Mouse (Mus musculus) T-helper 1 cell (primary cell): ENCODE results near the gene Kdsr.
"Not testable (repeated sequence)": the region's sequence is repeated elsewhere in the genome, so short reads cannot be mapped to it uniquely, and the experiment has no call there.

Experiments used
- in situ Hi-C: fragments of 300-600 bp; cut with MboI, MseI; formaldehyde crosslinking; loops from one replicate; pipeline ENCODE4 v1.15.1; 2025; ENCODE audit warnings: high pct_unique_total_duplicates

Kdsr gene

DNA sequence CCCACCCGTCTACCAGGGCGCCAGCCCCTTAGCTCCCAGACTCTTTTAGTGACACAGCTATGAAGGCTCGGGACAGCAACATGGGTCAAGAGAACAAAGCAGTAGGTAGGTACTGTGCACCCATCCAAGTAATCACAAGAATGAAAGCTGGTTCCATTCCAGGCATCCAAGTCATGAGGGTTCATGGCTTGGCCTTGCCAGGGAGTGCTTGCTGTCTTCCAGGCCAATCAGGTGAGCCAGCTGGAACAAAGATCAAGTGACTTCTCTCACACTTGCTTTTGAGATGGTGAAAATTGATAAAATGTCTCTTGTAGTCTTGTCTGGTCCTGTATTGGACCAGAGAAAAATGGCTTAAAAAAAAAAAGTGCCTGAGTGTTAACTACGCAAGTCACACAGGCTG is 18.8 kb downstream of the Kdsr start:
- in situ Hi-C loops = loop anchor here (5.0 to 10.0 kb wide), 3 partner anchors 82 to 1376 kb away; no protein-coding TSS in a partner anchor

DNA sequence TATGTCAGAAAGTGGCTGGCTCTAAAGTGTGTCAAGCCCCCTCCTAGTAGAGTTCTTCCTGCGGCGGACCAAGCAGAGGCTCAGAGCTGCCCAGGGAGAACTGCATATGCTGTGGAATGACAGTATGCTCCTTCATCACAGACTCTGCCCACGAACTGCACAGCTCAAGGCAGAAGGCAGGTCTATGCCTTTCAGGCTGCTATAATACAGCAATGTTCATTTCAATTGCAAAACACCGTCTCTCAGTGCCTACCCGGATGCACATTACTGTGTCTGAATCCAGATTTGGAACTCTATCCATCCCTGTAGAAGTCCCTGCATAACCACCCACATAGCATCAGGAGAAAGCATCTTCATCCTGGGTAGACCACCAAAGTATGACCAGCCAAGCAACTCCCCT is 19.7 kb downstream of the Kdsr start:
- in situ Hi-C loops = loop anchor here (5.0 to 10.0 kb wide), 3 partner anchors 82 to 1375 kb away; no protein-coding TSS in a partner anchor

DNA sequence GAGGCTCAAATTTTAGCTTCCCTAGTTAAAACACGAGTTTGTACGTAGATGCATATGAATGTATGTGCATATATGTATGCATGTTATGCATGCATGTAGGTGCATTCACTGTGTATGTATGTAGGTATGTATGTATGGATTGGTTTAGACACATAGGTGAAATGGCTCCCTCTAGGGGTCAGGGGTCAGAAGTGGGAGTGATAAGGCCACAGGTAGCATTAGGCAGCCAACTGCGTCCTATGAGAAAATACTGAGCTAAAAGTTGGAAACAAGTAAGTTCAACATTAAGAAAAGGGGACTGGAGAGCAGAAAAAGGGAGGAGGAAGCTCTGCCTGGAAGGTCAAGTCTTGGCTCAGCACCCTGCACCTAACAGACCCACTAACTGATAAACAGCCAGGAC is 21.4 kb downstream of the Kdsr start:
- in situ Hi-C loops = no loop called here

DNA sequence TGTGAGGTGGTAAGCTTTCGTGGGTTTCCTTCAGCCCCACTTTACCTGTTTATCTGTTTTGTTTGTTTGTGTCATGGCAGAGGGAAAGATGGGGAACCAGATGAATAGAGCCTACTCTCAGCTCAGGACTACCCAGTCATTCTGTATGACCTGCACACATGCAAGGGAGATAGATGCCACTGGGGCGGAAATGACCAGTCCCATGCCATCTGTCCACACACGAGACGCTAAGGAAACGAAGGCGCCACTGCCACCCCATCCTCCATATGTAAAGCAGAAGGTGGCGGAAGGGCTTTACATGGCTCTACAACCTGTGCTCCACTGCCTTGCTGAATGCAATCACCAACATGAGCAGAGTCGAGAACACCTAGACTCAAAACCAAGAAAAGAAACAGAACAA is 23.3 kb downstream of the Kdsr start:
- in situ Hi-C loops = no loop called here

DNA sequence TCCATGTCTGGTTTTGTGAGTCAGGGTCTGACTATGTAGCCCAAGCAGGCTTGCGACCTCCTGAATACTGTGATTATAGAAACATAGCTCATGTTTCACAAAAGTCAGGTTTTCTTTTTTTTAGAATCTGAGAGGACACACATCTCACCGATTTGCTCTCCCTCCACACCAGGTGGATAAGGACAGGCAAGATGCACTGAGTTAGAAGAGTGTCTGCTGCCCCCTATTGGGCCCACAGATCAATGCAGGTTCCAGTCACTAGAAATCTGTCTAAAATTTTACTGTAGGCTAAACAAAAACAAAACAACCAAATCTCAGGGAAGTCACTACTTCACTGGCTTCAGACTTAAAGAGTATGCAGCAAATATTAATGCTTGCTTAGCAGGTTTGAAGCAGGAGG is 23.9 kb downstream of the Kdsr start:
- in situ Hi-C loops = no loop called here

DNA sequence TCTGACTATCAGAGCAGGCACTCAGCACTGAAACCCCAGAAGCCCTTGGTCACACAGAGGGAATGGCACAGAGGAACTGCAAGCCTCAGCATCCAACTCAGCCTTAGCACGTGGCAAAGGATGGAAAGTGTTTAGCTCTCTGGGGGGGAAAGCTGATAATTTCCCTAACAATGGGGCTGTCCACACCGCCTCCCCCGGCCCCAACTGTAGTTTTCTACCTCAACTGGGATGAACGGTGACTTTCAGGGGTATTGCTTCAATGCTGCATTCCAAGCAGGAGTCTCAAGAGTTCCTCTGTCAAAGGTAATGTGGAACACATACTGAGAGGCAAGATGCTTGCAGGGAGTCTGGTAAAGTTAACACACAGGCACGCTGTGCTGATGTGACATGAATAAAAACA is 37.5 kb downstream of the Kdsr start:
- in situ Hi-C loops = no loop called here

DNA sequence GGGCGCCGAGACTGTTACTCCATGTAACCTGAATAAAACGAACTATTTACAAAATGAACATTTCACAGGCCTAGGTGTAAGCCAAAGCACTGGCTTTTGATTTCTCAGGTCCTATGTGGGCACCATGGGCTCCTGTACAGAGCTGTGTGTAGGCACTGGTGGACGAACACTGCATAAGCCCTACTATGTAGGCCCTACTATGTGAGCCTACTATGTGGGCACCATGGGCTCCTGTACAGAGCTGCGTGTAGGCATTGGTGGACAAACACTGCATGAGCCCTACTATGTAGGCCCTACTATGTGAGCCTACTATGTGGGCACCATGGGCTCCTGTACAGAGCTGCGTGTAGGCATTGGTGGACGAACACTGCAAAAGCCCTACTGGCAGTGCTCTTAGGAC is 41.8 kb downstream of the Kdsr start:
- in situ Hi-C loops = not testable (repeated sequence)

DNA sequence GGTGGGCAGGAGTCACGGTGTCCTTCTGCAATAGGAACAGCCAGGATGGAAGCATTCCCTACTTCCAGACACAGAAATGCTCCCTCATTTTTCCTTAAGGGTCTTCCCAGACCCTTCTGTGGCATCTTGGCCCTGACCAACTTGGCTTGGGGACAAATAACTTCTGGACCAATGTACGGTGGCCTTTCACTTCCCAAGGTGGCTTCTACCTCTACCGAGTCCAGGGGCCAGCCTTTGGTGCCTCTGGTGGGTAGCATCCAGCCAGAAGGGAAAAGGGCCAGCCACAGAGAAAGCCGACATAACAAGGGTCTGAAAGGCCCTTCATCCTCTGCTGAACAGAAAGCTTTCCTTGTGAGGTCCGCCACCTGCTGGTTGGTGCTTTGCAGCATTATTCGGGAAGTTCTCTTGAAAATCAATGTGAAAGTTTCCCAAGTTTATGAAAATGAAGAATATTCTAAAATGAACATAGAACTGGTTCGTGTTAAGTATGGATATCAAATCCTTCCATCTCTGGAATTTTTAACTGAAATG is 42.4 kb downstream of the Kdsr start:
- in situ Hi-C loops = no loop called here

DNA sequence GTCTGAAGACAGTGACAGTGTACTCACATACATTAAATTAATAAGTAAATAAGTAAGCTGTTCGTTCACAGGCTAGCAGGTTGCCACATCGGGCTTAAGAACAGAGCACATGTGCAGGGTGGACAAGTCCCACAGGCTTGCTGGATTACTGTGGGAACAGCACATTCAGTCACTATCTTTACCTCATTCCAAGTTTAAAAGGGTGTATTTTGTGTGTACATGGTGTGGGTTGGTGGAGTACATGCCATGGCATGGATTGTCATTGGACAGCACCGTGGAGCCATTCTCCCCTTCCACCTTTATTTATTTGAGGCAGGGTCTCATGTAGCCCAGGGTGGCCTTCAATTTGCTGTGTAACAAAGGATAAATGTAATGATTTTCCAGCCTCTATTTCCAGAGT is 43.4 kb downstream of the Kdsr start:
- in situ Hi-C loops = no loop called here

DNA sequence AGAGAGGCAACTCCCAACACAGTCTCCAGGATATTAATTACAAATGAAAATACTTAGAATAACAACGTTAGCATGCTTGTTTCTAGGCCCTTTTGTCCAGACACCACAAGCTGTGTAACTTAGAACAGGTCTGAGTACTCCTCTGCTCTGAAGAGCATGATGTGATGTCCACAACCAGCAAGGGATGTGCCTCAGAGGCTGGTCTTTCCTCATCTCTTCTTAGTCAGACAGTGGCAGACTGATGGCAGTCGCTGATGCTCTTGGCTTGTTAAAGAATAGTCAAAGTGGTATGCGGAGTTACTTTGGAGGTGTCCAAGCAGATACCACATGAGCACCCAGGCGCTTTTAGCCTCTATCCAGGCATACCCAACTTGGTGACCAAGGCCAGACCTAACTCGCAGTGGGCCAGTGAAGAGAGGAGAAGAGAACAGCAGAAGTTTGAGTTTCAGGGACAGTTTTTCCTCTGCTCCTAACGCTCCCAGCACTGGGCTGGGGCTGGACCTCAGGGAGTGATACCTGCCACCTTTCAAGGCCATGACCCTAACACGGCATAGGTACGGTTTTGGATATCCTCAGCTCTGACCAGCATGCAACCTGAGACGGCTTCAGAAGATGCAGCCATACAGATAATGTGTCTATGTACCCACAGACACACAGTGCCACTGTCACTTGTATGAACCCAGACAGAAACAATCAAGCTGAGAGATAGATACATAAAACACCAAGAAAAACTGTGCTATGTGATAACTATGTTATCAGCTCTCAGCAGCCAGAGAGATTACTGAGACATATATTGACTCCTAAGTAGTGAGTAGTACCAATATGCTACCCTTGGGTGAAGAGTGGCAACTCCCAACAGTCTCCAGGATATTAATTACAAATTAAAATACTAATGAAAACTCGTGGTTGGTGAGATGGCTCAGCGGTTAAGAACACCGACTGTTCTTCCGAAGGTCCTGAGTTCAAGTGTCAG is 44.1 kb downstream of the Kdsr start:
- in situ Hi-C loops = no loop called here

DNA sequence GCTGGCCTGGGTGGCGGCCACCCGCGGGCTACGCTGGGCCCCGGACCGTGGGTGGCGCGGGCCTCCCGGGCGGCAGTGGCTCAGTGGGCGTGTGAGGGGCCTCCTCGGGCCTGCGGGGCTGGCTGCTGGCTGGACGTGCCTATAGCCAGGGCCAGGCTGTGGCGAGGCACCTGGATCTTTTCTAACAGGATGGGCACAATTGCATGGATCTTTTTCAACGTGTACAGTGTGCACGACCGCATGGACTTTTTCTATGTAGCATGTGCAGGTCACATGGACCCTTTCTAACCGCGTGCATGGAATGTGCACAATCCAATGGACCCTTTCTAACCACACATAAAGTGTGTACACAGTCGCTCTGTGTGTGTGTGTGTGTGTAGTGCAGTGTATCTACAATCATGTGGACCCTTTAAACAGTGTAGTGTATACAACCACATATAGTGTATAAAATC is 45.0 kb downstream of the Kdsr start:
- in situ Hi-C loops = loop anchor here (5.0 kb wide), 3 partner anchors 97 to 192 kb away; no protein-coding TSS in a partner anchor

DNA sequence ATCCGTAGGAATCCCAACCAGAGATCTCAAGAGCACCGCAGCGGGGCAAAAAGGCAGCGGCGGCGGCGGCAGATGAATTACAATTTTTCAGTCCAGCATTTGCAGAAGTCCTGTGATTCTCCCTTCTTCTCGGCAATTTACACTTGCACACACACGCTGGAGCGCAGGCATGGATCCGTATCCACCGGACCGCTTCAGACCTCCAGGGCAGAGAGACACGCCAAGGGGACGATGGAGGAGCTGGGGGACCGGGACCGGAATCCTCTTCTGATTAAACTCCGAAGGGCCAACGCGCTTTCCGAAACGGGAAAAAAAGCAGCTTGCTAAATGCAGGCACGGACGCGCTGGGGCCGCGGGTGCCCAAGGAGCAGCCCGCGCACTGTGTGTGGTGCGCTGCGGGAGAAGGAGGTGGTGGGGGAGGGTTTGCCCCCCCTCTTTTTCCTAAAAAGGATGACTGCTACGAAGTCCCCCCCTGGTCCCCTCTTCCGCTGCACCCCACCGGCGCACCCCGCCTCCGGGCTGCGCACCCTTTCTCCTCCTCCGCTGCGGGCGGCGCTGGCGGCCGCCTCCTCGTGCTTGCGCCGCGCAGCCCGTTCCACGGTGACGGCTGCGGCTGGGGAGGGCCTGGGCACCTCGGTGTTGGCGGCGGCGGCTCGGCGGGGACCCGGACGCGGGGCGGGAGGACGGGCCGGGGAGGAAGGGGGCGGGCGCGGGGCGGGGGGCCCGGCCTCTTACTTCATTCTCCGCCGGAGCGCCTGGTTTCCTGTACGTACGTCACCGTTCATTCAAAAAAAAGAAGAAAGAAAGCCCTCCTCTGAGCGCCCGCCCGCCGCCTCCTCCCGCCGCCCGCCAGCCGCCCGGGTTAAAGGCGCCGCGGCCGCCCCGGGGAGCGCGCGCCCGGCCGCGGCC is 45.7 kb downstream of the Kdsr start, which contains the start of gene Bcl2:
TSS of gene Bcl2 (minus strand) at position 654 of the 909 bp plus-strand sequence.
- in situ Hi-C loops = loop anchor here (5.0 kb wide), 3 partner anchors 97 to 192 kb away; no protein-coding TSS in a partner anchor

DNA sequence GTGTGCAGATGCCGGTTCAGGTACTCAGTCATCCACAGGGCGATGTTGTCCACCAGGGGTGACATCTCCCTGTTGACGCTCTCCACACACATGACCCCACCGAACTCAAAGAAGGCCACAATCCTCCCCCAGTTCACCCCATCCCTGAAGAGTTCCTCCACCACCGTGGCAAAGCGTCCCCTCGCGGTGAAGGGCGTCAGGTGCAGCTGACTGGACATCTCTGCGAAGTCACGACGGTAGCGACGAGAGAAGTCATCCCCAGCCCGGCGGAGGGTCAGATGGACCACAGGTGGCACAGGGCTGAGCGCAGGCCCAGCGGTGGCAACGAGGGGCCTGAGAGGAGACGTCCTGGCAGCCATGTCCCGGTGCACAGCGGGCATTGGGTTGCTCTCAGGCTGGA is 47.2 kb downstream of the Kdsr start:
- in situ Hi-C loops = loop anchor here (5.0 kb wide), 3 partner anchors 95 to 190 kb away; no protein-coding TSS in a partner anchor

DNA sequence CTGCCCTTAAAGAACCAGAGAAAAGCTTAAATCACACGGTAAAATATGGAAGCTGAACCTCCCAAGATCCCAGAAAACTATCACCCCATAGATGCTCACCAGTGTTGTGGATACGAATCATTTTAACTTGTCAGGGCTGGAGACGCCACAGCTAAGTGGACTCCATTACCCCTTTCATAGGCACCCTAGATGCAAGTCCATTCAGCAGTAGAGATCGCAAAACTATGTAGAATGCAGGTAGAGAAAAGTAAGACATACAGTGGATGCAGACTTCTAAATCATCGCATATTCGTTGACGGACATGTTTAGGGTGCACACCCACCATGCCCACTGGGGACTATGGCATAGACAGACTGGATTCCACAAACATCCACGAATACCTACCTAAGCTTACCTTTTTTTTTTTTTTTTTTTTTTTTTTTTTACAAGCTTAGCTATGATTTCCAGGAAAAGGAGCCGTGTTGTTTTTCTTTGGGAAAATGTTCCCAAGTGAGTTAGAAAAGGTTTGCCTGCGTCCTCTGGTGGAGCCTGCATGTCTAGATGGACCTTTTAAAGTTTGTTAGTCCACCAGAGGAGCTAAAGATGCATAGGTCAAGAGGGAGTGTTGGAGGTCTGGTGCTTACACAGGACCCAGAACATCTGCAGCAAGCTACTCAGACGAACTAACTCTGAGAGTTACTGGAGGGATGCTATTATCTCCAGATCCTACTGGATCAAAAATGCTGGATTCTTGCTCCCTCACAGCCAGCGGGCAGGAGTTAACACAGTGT is 48.0 kb downstream of the Kdsr start:
- in situ Hi-C loops = loop anchor here (5.0 kb wide), 3 partner anchors 94 to 189 kb away; no protein-coding TSS in a partner anchor

DNA sequence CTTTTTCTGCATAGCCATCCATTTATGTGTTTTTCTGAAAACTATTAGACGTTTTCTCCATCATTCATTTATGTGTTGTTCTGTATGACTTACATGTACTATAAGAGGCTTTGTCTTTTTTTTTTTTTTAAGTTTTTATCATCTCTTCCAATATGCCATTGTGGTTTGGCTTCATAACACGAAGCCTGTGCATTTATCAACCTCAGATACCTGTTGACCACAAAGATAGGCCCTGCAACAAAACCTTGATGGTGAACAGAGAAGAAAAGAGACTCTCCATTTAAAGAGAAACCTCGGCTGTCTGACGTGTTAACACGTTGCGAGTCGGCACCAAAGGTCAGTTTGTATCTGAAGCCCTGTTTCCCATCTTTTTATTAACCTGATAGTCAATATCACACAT is 49.3 kb downstream of the Kdsr start:
- in situ Hi-C loops = loop anchor here (5.0 kb wide), 3 partner anchors 93 to 188 kb away; no protein-coding TSS in a partner anchor

DNA sequence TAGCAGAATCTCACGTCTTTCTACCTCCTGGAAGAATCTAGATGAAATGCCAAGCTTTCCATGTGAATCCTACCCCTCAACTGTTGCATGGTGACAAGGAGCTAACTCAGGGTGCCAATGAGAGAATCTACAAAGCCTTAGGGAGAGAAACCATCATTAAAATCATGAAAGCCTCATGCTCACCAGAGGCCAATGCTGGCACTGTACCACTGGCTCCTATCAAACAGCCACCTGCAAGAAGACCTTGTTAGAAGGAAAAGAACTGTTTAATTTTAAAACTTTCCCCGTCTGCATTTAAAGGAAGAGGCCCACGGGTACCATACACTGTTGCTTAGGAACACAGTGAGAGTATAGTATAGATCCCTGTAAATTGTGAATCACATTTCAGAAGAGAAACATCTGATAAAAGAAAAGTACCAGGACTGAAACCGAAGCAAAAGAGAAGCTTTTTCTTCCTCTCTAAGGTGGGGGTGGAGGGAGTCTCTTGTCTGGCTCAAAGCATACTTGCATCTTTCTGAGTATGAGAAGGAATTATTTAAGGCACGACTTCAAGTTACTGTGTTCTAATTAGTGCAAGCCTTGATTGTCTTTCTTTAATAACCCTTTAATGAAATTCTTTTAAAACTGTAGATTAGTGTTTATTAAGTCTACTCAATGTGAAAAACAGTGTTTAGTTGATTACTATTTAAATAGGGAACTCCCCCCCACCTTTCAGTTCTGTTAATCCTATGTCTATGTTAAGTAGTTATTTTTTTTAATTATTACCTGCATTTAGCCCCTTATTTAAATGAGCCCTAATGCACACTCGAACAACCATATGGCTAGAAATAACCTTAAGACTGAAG is 52.3 kb downstream of the Kdsr start:
- in situ Hi-C loops = loop anchor here (5.0 kb wide), 1 partner anchor 40 kb away; no protein-coding TSS in a partner anchor

DNA sequence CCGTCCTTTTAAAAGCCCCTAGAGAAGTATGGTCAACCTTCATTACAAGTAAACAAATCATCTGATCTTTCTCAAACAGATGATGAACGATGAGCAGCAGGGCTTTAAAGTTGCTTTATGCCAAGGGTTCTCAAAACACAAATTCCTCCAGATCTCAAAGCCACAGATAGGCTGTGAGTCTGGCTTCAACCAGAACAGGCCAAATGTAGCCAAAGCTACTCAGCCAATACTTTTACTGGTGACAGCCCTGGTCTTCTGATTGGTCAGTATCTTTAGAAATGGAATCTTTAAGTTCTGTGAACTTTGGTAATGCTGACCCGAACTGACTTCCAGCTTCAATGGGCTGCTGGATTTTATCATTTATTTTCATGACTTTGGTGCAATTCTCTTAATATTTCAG is 56.3 kb downstream of the Kdsr start:
- in situ Hi-C loops = no loop called here

DNA sequence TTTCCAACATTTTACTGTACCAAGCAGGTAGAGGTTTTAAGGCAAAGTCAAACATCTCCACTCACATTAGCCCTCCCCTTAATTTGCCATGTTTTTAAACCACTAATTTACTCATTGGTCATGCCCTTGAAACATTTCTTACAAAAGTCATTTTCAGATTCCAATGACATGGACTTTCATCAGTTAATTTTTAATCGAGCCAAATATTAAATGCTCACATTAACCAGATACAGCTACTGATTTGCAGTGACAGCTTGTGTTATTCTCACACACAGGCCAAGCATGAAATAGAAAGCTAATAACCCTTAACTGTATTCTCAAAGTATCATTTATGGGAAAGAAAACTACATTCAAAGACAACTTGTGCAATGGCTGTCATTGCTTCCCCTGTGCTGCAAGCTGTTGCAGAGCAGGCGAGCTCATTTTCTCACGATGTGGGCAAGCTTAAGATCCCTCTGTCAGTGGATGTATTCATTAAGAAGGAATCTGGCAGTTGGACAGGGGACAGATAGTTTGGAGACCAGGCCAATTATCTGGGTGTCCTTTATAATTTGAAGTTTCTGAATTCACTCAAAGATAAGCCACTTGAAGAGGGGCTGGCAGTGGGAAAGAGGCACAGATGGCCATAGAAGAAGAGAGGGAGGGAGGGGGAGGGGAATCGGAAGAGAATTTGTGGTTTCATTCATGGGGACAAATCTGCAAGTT is 56.9 kb downstream of the Kdsr start:
- in situ Hi-C loops = no loop called here

DNA sequence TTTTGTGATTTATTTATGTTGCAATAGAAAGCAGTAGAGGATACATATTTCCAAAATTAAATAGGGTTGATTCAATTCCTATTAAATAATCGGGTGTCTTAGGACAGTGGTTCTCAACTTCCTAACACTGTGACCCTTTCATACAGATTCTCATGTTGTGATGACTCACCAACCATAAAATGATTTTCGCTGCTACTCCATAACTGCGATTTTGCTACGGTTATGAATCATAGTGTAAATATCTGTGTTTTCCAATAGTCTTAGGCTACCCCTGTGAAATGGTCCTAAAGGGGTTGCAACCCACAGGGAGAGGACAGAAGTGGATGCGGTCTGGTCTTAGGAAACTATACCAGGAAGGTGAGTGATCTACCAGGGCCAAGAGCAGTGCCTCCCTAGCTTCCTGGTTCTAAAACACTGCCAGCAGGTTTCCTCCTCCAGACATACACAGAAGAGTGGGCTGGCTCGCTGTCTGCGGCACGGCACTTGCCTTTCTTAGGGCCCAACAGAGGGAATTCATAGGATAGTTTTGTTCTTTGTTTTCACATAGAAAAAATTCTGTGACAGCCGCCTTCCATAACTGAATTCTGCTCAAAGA is 58.9 kb downstream of the Kdsr start:
- in situ Hi-C loops = no loop called here
